Mouse (Mus musculus): Measurements from ENCODE around the gene Npnt. TPM values are rescaled to one million over a fixed set of nuclear protein-coding genes. Genes with fewer than 3 reads are reported as not detected.

Gene Npnt
- total RNA-seq, 2 experiments from 2014 or later = 18.1 to 24.5 TPM

DNA sequence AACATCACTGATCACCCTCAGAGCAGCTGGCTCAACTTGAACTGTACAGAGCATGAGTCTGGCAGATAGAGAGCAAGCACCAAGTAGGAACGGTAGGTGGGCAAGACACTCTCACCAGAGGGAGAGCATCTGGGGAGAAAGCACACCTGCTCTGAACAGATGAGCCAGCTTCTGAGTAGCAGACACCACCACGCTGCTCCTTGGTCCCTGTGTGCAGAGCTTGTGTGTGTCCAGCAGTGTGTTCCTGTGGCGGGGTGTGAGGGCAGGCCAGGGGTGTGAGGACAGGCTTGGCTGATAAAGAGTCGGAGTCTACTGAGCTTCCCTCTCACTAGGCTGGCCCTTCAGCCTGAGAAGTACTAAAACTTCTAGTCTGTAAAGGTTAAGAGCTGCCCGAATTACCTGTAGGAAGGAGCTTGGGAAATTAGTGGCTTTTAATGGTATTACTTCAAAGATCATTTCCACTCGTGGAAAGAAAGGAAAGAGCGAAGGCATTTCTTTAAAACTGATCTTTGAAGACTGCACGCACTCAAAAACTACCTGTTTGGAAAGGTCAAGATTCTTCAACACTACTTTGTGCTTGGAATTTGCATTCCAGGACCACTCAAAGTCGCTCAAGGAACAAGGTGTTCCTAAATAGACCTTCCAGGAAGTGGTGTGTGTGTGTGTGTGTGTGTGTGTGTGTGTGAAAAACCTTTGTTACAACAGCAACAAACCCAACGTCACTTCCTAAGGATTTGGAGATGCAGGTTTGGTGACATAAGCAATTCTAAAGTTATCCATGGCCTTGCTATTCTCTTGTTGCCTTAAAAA is 9.7 kb downstream of the Npnt start:
- intact Hi-C loops (cut with DNase I) = no loop called here
- no peak for DNase-seq (ENCODE audit: low spot score in 2 of 2)

DNA sequence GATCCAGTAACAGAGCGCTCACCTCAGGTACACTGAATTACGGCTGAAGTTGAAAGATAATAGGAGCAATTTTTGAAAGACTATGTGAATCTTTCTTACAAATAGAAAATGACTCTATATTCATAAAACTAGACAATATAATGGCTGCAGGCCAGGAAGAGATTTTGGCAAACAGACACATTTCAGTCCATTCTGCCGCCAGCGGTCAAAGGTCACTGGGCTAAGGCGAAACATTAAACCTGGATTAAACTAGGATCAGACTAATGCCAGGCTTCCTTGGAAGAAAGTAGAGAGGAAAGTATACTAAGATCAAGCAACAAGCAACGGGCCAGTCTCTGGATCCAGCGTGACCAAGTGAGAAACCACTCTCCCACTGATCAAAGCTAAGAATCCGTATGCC is 11.1 kb downstream of the Npnt start:
- no peak for DNase-seq (ENCODE audit: low spot score in 2 of 2)
- intact Hi-C loops (cut with DNase I) = no loop called here

DNA sequence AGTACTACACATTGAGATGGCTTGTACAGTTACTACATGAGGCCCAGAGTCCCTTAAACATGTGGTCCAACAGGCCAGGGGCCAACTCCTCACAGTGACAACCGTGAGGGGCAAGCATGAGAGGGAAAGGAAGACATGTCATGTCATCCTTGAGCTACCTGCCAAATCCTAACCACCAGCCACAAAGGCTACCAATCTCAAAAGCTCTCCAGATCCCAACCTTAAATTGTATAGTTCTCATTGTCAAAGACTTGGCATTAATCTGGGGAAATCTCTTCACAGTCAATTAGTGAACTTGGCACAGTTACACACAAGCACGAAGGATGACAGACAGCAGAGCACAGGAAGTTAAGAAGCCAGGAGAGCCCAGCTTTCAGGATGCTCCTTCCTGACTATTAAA is 15.4 kb downstream of the Npnt start:
- intact Hi-C loops (cut with DNase I) = no loop called here
- no peak for DNase-seq (ENCODE audit: low spot score in 2 of 2)

DNA sequence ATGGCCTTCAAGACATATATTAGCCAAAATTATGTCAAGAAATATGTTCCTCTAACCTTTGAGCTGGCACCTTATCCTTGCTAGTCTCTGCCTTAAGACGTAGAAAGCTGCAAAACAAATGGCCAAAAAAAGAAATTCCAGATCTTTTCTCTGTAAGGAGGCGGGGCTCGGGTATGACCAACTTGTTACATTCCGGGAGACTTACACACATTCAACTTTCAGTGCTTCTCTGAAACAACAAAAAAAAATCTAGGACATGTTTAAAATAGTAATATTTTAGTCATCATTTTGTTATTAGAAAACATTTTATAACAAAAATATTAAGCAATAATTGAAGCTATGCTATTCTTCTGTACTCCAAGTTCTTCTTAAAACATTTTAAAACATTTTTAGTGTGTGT is 18.6 kb downstream of the Npnt start:
- no peak for DNase-seq (ENCODE audit: low spot score in 2 of 2)
- intact Hi-C loops (cut with DNase I) = no loop called here

DNA sequence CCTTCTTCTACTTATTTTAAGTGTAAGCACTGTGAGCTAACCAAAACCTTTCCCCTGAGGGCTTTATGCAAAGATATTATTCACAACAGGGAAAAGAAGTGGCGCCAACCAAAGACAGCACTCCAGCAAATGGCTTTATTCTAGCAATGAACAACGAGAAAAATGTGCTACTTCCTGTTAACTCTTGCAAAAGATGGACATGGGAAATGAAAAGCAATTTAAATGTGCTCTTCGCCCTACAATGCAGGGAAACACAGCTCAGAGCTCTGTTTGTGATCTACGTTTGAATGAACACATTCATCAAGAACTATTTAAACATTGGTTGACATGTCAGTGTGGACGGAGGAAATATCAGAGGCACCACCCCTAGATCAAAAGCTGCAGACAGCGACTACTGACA is 20.2 kb downstream of the Npnt start:
- DNase-seq (ENCODE audit: low spot score in 2 of 2) = no peak
- intact Hi-C loops (cut with DNase I) = no loop called here

DNA sequence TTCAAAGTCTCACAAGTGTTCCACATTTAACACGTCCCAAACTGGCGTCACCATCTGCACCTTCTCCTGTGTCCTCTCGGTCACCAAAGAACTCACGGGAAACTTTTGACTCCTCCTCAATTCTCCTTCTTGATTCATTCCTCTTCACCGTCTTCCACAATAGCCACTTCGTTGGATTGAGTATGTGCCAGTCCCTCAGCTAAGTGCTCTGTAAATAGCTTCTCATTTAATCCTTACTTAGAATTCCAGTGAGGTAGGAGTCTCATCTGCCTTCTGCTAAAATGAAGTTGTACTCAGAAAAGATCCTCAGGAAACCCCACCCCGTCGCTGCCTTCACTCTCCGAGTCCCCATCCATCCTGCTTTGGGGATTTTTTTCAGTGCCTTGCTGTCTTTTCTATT is 21.9 kb downstream of the Npnt start:
- no peak for DNase-seq (ENCODE audit: low spot score in 2 of 2)
- intact Hi-C loops (cut with DNase I) = no loop called here

DNA sequence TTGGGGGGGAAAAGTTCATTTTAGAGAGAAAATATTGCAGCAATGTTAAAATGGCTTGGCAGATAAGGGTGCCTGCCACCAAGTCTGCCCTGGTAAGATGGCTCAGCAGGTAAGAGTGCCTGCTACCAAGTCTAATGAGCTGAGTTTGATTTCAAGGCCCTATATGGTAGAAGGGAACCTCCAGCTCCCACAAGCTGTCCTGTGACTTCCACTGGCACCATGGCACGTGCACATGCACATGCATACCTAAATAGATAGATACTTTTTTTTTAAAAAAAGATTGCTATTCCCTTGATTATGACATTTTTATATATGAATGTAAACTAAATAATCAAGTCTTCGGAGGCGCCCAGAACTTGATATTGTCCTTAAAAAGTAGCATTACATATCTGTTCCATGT is 30.3 kb downstream of the Npnt start:
- no peak for DNase-seq (ENCODE audit: low spot score in 2 of 2)
- intact Hi-C loops (cut with DNase I) = no loop called here

DNA sequence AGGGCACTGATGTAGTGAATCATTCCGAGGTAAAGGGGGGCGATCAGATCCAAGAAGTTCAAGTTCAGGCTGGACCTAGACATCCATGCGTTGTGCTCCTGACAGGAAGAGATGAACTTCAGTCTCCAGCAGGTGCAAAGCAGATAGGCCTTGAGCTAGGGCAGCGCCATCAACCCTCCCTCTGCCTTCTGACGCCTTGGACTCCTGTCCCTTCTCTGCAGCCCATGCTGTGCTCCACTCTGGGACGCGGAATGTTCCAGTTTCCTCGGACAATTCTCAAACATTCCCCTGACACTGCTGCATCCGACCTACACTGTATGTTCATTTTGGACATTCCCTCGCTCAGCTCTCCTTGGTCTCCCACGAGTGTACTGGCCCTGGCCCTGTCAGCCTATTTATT is 30.9 kb downstream of the Npnt start:
- no peak for DNase-seq (ENCODE audit: low spot score in 2 of 2)
- intact Hi-C loops (cut with DNase I) = no loop called here

DNA sequence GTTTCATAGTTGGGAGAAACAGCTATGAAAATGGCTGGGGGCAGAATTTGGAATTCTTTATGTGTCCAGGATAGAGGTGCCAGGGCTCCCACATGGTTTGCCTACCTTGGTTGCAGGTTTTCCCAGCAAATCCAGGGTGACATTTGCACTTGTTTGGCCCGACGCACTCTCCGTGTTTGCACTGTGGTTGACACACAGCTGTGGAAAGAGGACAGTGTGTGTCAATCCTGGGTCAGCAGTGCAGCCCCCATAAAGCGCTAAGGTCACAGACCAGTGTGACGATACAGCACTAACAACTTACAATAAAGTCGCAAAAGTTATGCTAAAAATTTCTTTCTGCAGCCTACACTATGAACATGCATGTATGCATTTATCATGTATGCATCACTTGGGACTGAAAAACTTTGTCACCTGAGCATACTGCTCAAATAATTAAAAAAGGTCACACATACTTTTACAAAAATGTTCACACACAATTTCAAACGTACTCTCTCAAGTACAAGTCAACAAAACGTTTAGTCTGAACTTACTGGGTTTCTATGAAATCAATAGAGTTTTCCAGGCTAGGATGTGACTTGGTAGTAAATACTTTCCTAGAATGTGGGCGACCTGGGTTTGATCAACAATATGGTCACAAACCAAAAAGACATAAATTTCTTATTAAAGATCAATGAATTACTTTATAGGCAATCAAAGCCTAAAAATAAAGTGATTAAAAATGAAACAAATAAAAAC is 32.6 kb downstream of the Npnt start:
- intact Hi-C loops (cut with DNase I) = no loop called here
- no peak for DNase-seq (ENCODE audit: low spot score in 2 of 2)

DNA sequence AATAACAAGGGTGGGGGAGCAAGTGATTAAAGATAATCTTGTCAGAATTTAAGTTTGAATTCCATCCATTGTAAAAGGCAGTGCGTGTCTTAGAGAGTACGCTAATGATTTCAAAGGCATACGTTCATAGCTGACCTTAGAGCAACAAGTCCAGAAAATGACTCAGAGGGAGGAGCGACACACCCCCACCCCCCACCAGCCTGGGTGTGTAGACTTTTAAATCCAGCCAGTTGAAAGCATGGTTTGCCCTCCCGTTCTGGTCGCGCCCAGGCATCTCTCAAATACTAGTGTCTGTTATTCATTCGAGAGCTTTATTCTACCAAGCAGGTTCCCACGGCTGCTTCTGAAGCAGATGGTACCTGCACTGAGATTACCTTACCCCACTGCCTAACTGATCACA is 34.4 kb downstream of the Npnt start:
- intact Hi-C loops (cut with DNase I) = no loop called here
- DNase-seq (ENCODE audit: low spot score in 2 of 2) = no peak

DNA sequence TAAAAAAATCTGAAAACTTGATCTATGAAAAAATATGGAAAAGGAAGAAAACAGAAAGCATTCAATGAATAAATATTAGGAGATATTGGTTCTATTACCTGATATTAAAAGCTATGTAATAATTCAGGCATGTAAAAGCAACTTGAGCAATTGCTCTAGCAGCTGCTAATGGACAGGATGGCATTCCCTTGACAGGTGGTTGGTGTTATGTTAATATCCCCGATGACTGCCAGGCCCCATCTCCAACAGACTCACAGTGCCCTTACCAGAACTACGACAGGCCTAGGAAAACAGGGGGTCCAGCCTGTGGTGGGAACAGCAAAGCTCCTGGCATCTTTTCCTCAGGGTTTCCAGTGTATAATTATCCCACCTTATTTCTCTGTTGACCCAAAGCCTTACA is 37.7 kb downstream of the Npnt start:
- intact Hi-C loops (cut with DNase I) = no loop called here
- DNase-seq (ENCODE audit: low spot score in 2 of 2) = no peak

DNA sequence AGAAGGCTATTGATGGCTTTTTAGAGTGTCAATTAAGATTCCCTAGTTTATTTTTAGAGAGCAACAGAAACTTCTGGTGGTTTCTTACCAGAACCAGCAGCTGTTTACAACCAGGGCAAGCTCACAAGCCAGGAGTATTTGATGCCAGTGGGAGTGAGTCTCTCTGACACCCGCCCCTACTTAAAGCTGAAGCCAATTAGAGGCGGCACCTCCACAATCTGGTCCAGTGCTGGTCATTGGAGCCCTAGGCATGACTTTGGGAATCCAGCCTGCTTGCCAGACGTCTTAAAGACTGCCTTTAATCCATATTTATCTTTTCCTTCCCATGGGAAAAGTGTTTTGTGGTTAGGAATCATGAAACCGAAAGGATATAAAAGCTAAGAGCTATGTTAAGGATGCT is 38.4 kb downstream of the Npnt start:
- intact Hi-C loops (cut with DNase I) = no loop called here

DNA sequence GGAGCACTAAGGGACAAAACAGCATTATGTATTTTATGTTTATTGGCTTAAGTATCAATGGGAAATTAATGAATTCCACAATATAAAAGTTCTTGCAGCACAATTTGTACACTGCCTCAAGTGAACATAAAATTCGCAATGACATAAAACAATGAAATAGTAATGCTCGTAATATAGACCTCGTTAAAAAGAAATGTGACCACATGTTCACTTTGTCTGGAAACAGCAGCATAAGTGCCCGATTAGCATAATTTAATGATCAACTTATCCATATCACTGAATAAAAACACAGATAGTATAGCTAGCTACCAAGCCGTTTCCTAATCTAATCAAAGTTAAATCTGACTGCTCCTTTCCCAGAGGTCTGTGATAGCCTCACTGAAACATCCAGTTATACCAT is 39.4 kb downstream of the Npnt start:
- DNase-seq (ENCODE audit: low spot score in 2 of 2) = no peak
- intact Hi-C loops (cut with DNase I) = no loop called here

More for the DNA sequence above, 38.4 kb downstream of the Npnt start:
- no peak for DNase-seq (ENCODE audit: low spot score in 2 of 2)

DNA sequence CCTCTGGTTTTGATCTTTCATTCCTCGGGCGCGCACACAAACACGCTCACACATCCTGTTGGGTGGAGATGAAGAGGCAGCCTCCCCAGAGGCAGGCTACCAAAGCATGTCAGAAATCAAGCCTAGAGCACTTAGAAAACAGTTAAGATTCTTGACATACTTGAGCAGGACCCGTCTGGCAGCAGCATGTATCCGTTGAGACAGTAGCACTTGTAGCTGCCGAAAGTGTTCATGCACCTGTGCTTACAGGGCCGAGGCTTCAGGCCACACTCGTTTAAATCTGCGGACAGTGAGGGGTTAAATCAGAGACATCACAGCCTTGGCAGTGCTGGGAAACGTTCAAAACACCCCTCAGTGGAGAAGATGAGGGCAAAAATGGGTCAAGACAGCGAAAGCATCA is 40.4 kb downstream of the Npnt start:
- DNase-seq (ENCODE audit: low spot score in 2 of 2) = no peak
- intact Hi-C loops (cut with DNase I) = no loop called here

DNA sequence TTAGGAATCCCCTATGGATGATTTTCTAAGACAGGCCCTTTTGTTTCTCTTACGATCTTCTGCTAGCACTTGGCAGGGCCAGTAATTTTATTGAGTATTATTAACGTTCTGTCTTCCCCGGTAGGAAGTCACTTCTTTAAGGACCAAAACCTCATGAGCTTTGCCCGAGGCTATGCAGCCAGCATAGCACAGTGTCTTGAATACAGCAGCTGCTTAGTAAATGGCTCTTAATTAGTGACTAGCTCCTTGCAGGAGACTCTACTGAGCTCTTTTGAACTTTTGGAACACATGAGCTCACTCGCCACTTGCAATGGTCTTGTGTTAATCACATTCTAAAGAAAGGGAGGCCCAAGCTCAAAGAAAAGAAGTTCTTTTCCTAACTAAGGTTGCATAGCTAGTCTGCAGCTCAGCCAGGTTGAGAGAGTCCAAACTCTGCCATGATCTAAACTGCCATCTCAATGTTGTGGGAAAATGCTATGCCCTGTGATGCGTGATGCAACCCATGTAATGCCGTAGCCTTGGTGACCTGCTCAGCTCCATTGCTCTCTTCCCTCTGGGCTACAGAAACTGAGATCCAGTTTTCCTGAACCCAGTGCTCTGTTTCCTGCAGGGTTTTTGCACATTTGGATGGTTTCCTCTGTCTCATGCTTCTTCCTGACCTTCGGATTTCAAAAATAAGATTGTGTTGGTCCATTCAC is 42.4 kb downstream of the Npnt start:
- intact Hi-C loops (cut with DNase I) = no loop called here
- DNase-seq (ENCODE audit: low spot score in 2 of 2) = no peak

DNA sequence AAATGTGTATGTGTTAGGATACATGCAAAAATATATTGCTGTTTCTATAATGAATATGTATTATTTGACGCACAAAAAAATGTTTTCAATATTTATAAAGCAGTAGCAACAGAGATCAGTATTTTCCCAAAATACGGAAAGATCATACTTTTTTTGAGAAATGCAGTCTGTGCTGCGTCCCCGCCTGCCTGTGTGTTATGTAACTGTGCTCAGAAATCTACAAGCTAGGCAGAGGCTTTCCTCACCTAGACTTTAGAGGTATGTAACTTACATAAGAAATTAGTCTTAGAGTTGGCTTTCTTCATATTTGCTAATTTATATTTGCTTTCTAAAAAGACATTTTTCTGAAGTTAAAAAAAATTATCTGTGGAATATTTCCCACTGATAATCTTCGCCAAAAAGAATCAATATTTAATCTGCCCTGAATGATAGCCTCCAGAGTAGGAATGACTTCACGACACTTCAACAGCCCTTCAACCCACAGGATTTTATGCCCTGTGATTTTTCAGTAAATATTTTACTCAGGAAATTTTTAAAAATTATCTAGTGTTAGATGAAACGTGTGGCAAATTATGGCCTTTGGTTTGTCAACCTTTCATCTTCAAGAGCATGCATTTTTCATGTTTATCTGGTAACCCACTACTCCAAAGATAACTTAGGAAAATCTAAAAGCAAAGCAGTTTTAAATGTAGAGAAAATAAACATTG is 44.7 kb downstream of the Npnt start:
- intact Hi-C loops (cut with DNase I) = no loop called here
- DNase-seq (ENCODE audit: low spot score in 2 of 2) = peak in 1 of 2 experiments; percentile 41

DNA sequence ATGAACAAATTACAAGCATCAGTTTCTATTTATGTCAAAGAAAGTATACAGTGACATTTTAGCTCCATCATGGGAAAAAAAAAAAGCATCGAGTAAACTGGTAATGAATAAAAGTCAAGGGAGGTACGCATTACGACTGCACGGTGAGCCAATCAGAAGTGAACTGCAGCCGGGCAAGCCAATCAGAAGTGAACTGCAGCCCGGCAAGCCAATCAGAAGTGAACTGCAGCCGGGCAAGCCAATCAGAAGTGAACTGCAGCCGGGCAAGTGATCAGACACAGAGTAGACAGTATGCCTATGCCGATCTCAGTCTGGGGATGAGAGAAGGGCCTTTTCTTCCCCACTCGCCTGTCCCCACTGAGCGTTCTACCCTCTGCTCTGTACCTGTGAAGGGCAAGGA is 46.7 kb downstream of the Npnt start:
- intact Hi-C loops (cut with DNase I) = loop anchor here (2.0 kb wide), 1 partner anchor 45 kb away; no protein-coding TSS in a partner anchor
- no peak for DNase-seq (ENCODE audit: low spot score in 2 of 2)

DNA sequence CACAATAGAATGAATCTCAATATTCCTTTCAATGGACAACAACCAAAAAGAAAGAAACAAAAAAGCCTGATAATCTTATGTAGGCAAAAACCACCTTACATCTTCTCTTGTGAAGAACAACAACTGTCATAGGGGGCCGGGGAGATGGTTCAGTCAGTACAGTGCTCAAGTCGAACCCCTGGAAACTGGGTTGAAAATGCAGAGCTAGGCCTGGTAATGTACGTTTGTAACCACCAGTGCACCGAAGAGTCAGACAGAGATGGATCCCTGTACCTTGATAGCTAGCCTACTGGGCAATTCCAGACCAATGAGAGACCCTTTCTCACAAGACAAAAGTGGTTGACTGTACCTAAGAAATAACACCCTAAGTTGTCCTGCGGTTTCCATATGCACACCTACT is 47.2 kb downstream of the Npnt start:
- no peak for DNase-seq (ENCODE audit: low spot score in 2 of 2)
- intact Hi-C loops (cut with DNase I) = loop anchor here (2.0 kb wide), 1 partner anchor 46 kb away; no protein-coding TSS in a partner anchor

DNA sequence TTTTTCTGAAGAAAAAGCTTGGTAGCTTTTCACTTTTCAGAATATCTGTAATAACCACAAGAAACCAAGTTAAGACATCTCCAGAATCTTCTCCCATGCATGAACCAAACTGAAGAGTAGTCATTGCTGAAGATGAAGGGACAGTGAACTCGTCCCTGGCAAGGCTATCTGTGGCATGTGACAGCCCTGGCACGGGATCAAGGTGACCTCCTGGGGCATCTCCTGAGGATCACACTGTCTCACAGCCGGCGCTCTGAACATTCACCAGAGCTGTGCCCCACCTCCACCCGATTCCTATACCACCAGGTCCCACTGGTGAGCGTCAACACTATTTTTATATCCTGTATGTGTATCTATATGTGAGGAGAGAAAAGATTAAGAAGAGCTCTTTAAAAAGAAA is 47.9 kb downstream of the Npnt start:
- DNase-seq (ENCODE audit: low spot score in 2 of 2) = no peak
- intact Hi-C loops (cut with DNase I) = loop anchor here (2.0 kb wide), 1 partner anchor 47 kb away; no protein-coding TSS in a partner anchor

DNA sequence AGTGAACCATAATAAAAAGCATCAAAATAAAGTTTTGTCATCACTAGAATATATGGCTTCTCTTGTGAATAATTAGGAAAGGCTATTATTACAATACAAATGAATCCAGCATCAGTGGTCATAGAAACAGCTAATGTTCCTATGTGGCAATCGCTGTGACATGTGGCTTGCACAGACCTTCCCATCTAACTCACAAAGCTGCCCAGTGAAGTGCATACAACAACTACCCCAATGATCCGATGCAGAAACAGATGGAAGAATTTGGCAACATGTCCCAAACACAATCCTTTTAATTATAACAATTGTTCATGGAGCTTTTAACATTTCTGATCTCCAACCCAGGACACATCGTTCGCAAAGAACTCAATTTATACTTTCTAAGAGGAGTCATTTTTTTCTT is 52.2 kb downstream of the Npnt start:
- intact Hi-C loops (cut with DNase I) = no loop called here
- no peak for DNase-seq (ENCODE audit: low spot score in 2 of 2)

Measured in left cerebral cortex, postnatal 36 days (tissue).